Mouse (Mus musculus) heart, adult 2 months (tissue): ENCODE results near the gene Mgea5. TPM values are rescaled to one million over a fixed set of nuclear protein-coding genes. Genes with fewer than 3 reads are reported as not detected.
A peak's percentile ranks its signal among the peaks of the same experiment; 100 is the strongest.

ENCODE experiments used
- DNase-seq, 2 experiments: peaks; one replicate each; pipeline ENCODE4 v3.0.0; 2021
- H3K27ac ChIP-seq: fragments of 200-600 bp; 2 replicates; pipeline ENCODE4 v1.8.1; 2022
- H3K27me3 ChIP-seq: fragments of 200-500 bp; 2 replicates; pipeline ENCODE4 v1.6.1; 2012; ENCODE audit warnings: mild to moderate bottlenecking, low read length, inconsistent platforms, mixed read lengths; ENCODE audit not compliant: control insufficient read depth, insufficient read depth
- H3K36me3 ChIP-seq: fragments of 200-500 bp; 2 replicates; pipeline ENCODE4 v1.6.1; 2012; ENCODE audit warnings: low read length, inconsistent platforms; ENCODE audit not compliant: control insufficient read depth, insufficient read depth
- H3K4me1 ChIP-seq: fragments of 200-500 bp; 2 replicates; pipeline ENCODE4 v1.6.1; 2011; ENCODE audit warnings: low read length; ENCODE audit not compliant: control insufficient read depth, insufficient read depth
- H3K4me3 ChIP-seq: fragments of 200-600 bp; 2 replicates; pipeline ENCODE4 v1.8.1; 2022
- H3K79me2 ChIP-seq: fragments of 200-500 bp; replicated peaks from 2 replicates; pipeline ENCODE4 v1.6.1; 2012; ENCODE audit warnings: mild to moderate bottlenecking, inconsistent platforms, low read length, moderate library complexity, mixed read lengths; ENCODE audit not compliant: control insufficient read depth, insufficient read depth
- H3K9ac ChIP-seq: fragments of 200-500 bp; 2 replicates; pipeline ENCODE4 v1.6.1; 2012; ENCODE audit warnings: low read depth, mild to moderate bottlenecking, control low read depth, inconsistent platforms, low read length, mixed read lengths
- CTCF ChIP-seq: fragments of 200-600 bp; IDR thresholded peaks from 2 replicates; pipeline ENCODE4 v1.8.1; 2022; ENCODE audit warnings: antibody characterized with exemption, mild to moderate bottlenecking, moderate library complexity
- EP300 ChIP-seq: fragments of 200-500 bp; IDR thresholded peaks from 2 replicates; pipeline ENCODE4 v1.6.1; 2011; ENCODE audit warnings: low read depth, low read length, control low read depth; ENCODE audit not compliant: insufficient read depth
- POLR2A ChIP-seq: fragments of 200-500 bp; IDR thresholded peaks from 2 replicates; pipeline ENCODE4 v1.6.1; 2011; ENCODE audit warnings: mild to moderate bottlenecking, low read depth, low read length, control low read depth; ENCODE audit not compliant: insufficient read depth
- WGBS: fragments of 180-500 bp; shearing (Covaris S2); methylation state at CpG from one replicate; pipeline ENCODE4 v1.1.7; 2018; 5-methylcytosine and 5-hydroxymethylcytosine counted together
- intact Hi-C: fragments of 180-260 bp; cut with DNase I; formaldehyde crosslinking; loops from one replicate; pipeline ENCODE4 v1.15.1; 2025
- polyA plus RNA-seq: library from polyadenylated mRNA; depleted of rRNA; stranded (reverse); fragments of >200 nt; gene quantifications from 2 replicates; pipeline ENCODE4 v1.2.3, GENCODE M21; 2012
- total RNA-seq, 2 experiments: library from RNA; stranded (reverse); gene quantifications; 2 replicates each; pipeline ENCODE4 v1.2.3; 2021

The Mgea5 gene
- total and polyA plus RNA-seq, 3 experiments, result 22.4 to 81.9 (median 70.8) TPM

GRCm38 (mm10) chr19:45817816-45818490 is 34.3 kb upstream of the Mgea5 start:
- H3K27me3 ChIP-seq, result no peaks in the 10 kb centered on the region
- TF ChIP-seq EP300 (no peak), CTCF (no peak), POLR2A (no peak)
- H3K9ac ChIP-seq, result no peak overlapping the region
- DNase-seq, result no peak
- H3K27ac ChIP-seq, result no peak overlapping the region
- no peak overlapping the region for H3K4me3 ChIP-seq
- 82% methylated on average over 11 of the region's 11 CpGs for WGBS
- peaks cover 3% of the 10 kb centered on the region; the same call in 1 of the 2 replicates for H3K4me1 ChIP-seq
- intact Hi-C loops, result no loop called here
- no peaks in the 10 kb centered on the region for H3K36me3 ChIP-seq
- no peaks in the 10 kb centered on the region for H3K79me2 ChIP-seq

GRCm38 (mm10) chr19:45816727-45817126 is 33.1 kb upstream of the Mgea5 start:
- Histone ChIP-seq H3K36me3 (no peaks in the 10 kb centered on the region), H3K27ac (peak overlapping the region; percentile 79; the same call in 1 of the 2 replicates), H3K79me2 (no peaks in the 10 kb centered on the region), H3K4me1 (peaks cover 3% of the 10 kb centered on the region; the same call in 1 of the 2 replicates), H3K27me3 (no peaks in the 10 kb centered on the region), H3K9ac (no peak overlapping the region), H3K4me3 (no peak overlapping the region)
- DNase-seq, result no peak
- WGBS, result 56% methylated on average over 8 of the region's 8 CpGs
- TF ChIP-seq CTCF, result no peak
- TF ChIP-seq POLR2A, result no peak
- no peak for TF ChIP-seq EP300
- intact Hi-C loops, result no loop called here

GRCm38 (mm10) chr19:45815831-45816405 is 32.3 kb upstream of the Mgea5 start, which contains the start of gene Kcnip2:
TSS of gene Kcnip2 (minus strand) at chr19:45816061.
- peak; percentile 44 to 64 for DNase-seq
- TF ChIP-seq EP300 (no peak), POLR2A (peak; percentile 61; the same call in 1 of the 2 replicates), CTCF (peak; percentile 73)
- peaks cover 3% of the 10 kb centered on the region; the same call in 1 of the 2 replicates for H3K4me1 ChIP-seq
- H3K27ac ChIP-seq, result peak within 1 kb of the TSS; percentile 79
- peak within 1 kb of the TSS; percentile 79 for H3K9ac ChIP-seq
- H3K79me2 ChIP-seq, result no peaks in the 10 kb centered on the region
- no peaks in the 10 kb centered on the region for H3K27me3 ChIP-seq
- no peaks in the 10 kb centered on the region for H3K36me3 ChIP-seq
- WGBS, result 2% methylated on average over 28 of the region's 29 CpGs
- intact Hi-C loops, result no loop called here
- peak within 1 kb of the TSS; percentile 52 for H3K4me3 ChIP-seq

- no peaks in the 10 kb centered on the region for H3K36me3 ChIP-seq
- H3K79me2 ChIP-seq, result no peaks in the 10 kb centered on the region
- WGBS, result 49% methylated on average over 10 of the region's 10 CpGs
- H3K4me1 ChIP-seq, result peaks cover 3% of the 10 kb centered on the region; the same call in 1 of the 2 replicates
- H3K9ac ChIP-seq, result peak overlapping the region; percentile 79
- no peaks in the 10 kb centered on the region for H3K27me3 ChIP-seq
- peak overlapping the region; percentile 79 for H3K27ac ChIP-seq
- no peak for TF ChIP-seq EP300
- no peak for TF ChIP-seq POLR2A
- no peak for TF ChIP-seq CTCF
- DNase-seq, result no peak
- peak overlapping the region; percentile 52 for H3K4me3 ChIP-seq
- intact Hi-C loops, result no loop called here
Measured at GRCm38 (mm10) chr19:45815170-45815569, 31.5 kb upstream of the Mgea5 start.

- H3K27ac ChIP-seq, result no peak overlapping the region
- TF ChIP-seq CTCF, result no peak
- TF ChIP-seq EP300, result no peak
- TF ChIP-seq POLR2A, result no peak
- DNase-seq, result no peak
- H3K4me1 ChIP-seq, result no peaks in the 10 kb centered on the region
- H3K36me3 ChIP-seq, result no peaks in the 10 kb centered on the region
- WGBS, result 11% methylated on average over 12 of the region's 12 CpGs
- H3K79me2 ChIP-seq, result no peaks in the 10 kb centered on the region
- no peak overlapping the region for H3K4me3 ChIP-seq
- H3K27me3 ChIP-seq, result no peaks in the 10 kb centered on the region
- intact Hi-C loops, result loop anchor here (2.0 to 5.0 kb wide), 3 partner anchors 98 to 201 kb away; no protein-coding TSS in a partner anchor
- no peak overlapping the region for H3K9ac ChIP-seq
Measured at GRCm38 (mm10) chr19:45813801-45814200, 30.2 kb upstream of the Mgea5 start.

- peak; percentile 79 to 86 for DNase-seq
- Histone ChIP-seq H3K9ac (no peak overlapping the region), H3K79me2 (no peaks in the 10 kb centered on the region), H3K4me3 (no peak overlapping the region), H3K27ac (no peak overlapping the region), H3K36me3 (no peaks in the 10 kb centered on the region), H3K4me1 (no peaks in the 10 kb centered on the region), H3K27me3 (no peaks in the 10 kb centered on the region)
- TF ChIP-seq CTCF, result peak; percentile 85
- no peak for TF ChIP-seq POLR2A
- TF ChIP-seq EP300, result 0 out of 2 replicates have a peak, but pooled peaks have one; percentile 37
- WGBS, result 5% methylated on average over 11 of the region's 11 CpGs
- intact Hi-C loops, result loop anchor here (2.0 to 5.0 kb wide), 3 partner anchors 99 to 202 kb away; no protein-coding TSS in a partner anchor
Measured at GRCm38 (mm10) chr19:45813263-45813662, 29.6 kb upstream of the Mgea5 start.
